Mouse (Mus musculus) liver, embryonic 16.5 days (tissue): ENCODE data around the gene Hmgcl. TPM values are rescaled to one million over a fixed set of nuclear protein-coding genes. Genes with fewer than 3 reads are reported as not detected.

ENCODE experiments used
- ATAC-seq: fragments of 200-750 bp; cut with Nextera tagmentation; 2 replicates; pipeline ENCODE4 v1.8.0; 2017; ENCODE audit warnings: low read depth, mild to moderate bottlenecking, moderate number of reproducible peaks, moderate library complexity
- H3K27ac ChIP-seq: fragments of 300-500 bp; sonication (generic); 2 replicates; pipeline ENCODE4 v1.5.1; 2014; ENCODE audit warnings: mild to moderate bottlenecking, low read length
- H3K27me3 ChIP-seq: fragments of 300-500 bp; sonication (generic); 2 replicates; pipeline ENCODE4 v1.6.1; 2014; ENCODE audit warnings: low read depth, low read length, mixed read lengths; ENCODE audit not compliant: control insufficient read depth, insufficient read depth
- H3K36me3 ChIP-seq: fragments of 300-500 bp; sonication (generic); 2 replicates; pipeline ENCODE4 v1.6.1; 2014; ENCODE audit warnings: mild to moderate bottlenecking; ENCODE audit not compliant: control insufficient read depth, insufficient read depth
- H3K4me1 ChIP-seq: fragments of 300-500 bp; sonication (generic); 2 replicates; pipeline ENCODE4 v1.6.1; 2014; ENCODE audit warnings: low read depth, low read length, mixed read lengths; ENCODE audit not compliant: control insufficient read depth
- H3K4me2 ChIP-seq: fragments of 300-500 bp; sonication (generic); 2 replicates; pipeline ENCODE4 v1.6.1; 2014; ENCODE audit warnings: low read depth, low read length, mixed read lengths
- H3K4me3 ChIP-seq: fragments of 300-500 bp; sonication (generic); 2 replicates; pipeline ENCODE4 v1.5.1; 2014; ENCODE audit warnings: low read depth, mild to moderate bottlenecking, low read length
- H3K9ac ChIP-seq: fragments of 300-500 bp; sonication (generic); 2 replicates; pipeline ENCODE4 v1.6.1; 2014; ENCODE audit warnings: low read depth, low read length
- H3K9me3 ChIP-seq: fragments of 300-500 bp; sonication (generic); replicated peaks from 2 replicates; pipeline ENCODE4 v1.6.1; 2016; ENCODE audit warnings: low read length; ENCODE audit not compliant: control insufficient read depth
- WGBS: fragments of 180-500 bp; shearing (Covaris S2); extraction: QIAGEN DNeasy Blood & Tissue Kit; methylation state at CpG from one replicate; pipeline ENCODE4 v1.1.7; 2014; ENCODE audit not compliant: insufficient replicate concordance; 5-methylcytosine and 5-hydroxymethylcytosine counted together
- polyA plus RNA-seq: library from polyadenylated mRNA; unstranded; fragments of >200 nt; fragmentation: Nextera tagmentation; extraction: Ambion mirVana; gene quantifications from 2 replicates; pipeline ENCODE4 v1.2.1, GENCODE M21; 2015

Hmgcl gene
- polyA plus RNA-seq, 1 experiment from 2014 or later = 107 TPM

- Histone ChIP-seq H3K4me1 (peaks cover 15% of the 10 kb centered on the region), H3K36me3 (no peaks in the 10 kb centered on the region)
These were observed 14.5 kb downstream of the Hmgcl start for GRCm38 (mm10) chr4:135960717-135961116.

DNA sequence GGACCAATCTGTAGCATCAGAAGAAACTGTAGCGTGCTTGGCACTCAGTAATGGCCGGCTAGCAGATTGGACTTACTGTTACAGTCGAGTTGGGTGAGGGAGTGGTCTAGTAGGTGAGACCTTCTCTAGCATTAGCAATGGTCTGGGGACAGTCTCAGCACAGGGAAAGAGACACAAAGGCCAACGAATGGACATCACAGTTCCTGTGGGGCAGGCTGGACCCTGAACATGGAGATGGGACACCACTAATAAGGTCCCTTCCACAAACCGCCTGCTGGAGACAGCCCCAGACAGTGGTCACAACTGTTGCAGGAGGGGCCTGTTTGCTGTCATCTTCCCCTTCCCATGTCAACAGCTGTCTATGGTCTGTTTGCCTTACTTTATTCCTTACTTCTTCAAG lies 15.5 kb downstream of the Hmgcl start:
- 81% methylated on average over 5 of the region's 5 CpGs for WGBS
- no peak overlapping the region for H3K27ac ChIP-seq
- H3K4me1 ChIP-seq = peaks cover 15% of the 10 kb centered on the region
- no peak for ATAC-seq
- H3K36me3 ChIP-seq = 0 out of 2 replicates have a peak, but pooled peaks cover 2% of the 10 kb centered on the region
- no peak overlapping the region for H3K4me3 ChIP-seq
- H3K27me3 ChIP-seq = no peaks in the 10 kb centered on the region
- no peak overlapping the region for H3K9ac ChIP-seq
- no peak overlapping the region for H3K4me2 ChIP-seq
- no peaks in the 10 kb centered on the region for H3K9me3 ChIP-seq

More at GRCm38 (mm10) chr4:135960717-135961116, 14.5 kb downstream of the Hmgcl start:
- H3K27ac ChIP-seq = no peak overlapping the region
- H3K4me3 ChIP-seq = no peak overlapping the region
- no peak overlapping the region for H3K9ac ChIP-seq
- no peaks in the 10 kb centered on the region for H3K9me3 ChIP-seq
- H3K27me3 ChIP-seq = no peaks in the 10 kb centered on the region
- 23% methylated on average over 5 of the region's 5 CpGs for WGBS
- no peak overlapping the region for H3K4me2 ChIP-seq
- ATAC-seq = no peak

GRCm38 (mm10) chr4:135962198-135962597 lies 15.9 kb downstream of the Hmgcl start:
- 77% methylated on average over 7 of the region's 7 CpGs for WGBS
- no peak overlapping the region for H3K4me2 ChIP-seq
- H3K27ac ChIP-seq = no peak overlapping the region
- no peaks in the 10 kb centered on the region for H3K27me3 ChIP-seq
- H3K9me3 ChIP-seq = no peaks in the 10 kb centered on the region
- H3K4me1 ChIP-seq = peaks cover 15% of the 10 kb centered on the region
- no peak overlapping the region for H3K4me3 ChIP-seq
- no peak overlapping the region for H3K9ac ChIP-seq
- ATAC-seq = no peak
- H3K36me3 ChIP-seq = peaks cover 3% of the 10 kb centered on the region; the same call in 1 of the 2 replicates

GRCm38 (mm10) chr4:135962946-135963345 lies 16.7 kb downstream of the Hmgcl start:
- no peaks in the 10 kb centered on the region for H3K9me3 ChIP-seq
- peak; percentile 1; the same call in 1 of the 2 replicates for ATAC-seq
- no peaks in the 10 kb centered on the region for H3K27me3 ChIP-seq
- H3K4me1 ChIP-seq = peaks cover 15% of the 10 kb centered on the region
- H3K36me3 ChIP-seq = peaks cover 9% of the 10 kb centered on the region
- peak overlapping the region; percentile 81 for H3K9ac ChIP-seq
- H3K4me3 ChIP-seq = peak overlapping the region; percentile 86
- whole genome bisulfite sequencing = 7% methylated on average over 15 of the region's 15 CpGs
- H3K4me2 ChIP-seq = peak overlapping the region; percentile 99
- H3K27ac ChIP-seq = peak overlapping the region; percentile 85

GRCm38 (mm10) chr4:135963457-135964193 lies 17.4 kb downstream of the Hmgcl start, which contains the start of gene Gale:
Gale (plus strand) TSS chr4:135963727.
- H3K27me3 ChIP-seq = no peaks in the 10 kb centered on the region
- H3K4me2 ChIP-seq = peak within 1 kb of the TSS; percentile 99
- WGBS = under 1% methylated on average over 56 of the region's 56 CpGs
- peak within 1 kb of the TSS; percentile 86 for H3K4me3 ChIP-seq
- peak within 1 kb of the TSS; percentile 86 for H3K9ac ChIP-seq
- H3K36me3 ChIP-seq = peaks cover 16% of the 10 kb centered on the region
- no peaks in the 10 kb centered on the region for H3K9me3 ChIP-seq
- peaks cover 15% of the 10 kb centered on the region for H3K4me1 ChIP-seq
- peak; percentile 94 for ATAC-seq
- H3K27ac ChIP-seq = peak within 1 kb of the TSS; percentile 85

DNA sequence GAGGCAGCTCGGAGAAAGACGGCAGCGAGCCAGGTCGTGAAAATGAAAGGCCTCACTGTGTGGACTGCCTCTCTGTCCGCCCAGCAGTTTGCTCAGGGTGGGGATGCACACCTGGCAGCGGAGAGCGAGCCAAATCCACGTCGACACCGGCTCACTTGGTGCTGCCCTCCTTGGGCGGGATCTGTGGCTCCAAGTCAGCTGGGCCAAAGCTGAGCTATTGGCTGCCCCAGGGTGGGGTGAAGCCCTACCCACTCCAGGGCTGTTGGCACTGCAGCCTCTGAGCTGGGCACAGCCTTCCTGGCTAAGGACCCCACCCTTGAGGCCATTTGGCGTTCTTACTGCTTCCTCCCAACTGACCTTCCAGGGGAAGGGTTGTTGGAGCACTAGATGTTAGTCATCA lies 18.2 kb downstream of the Hmgcl start:
- H3K27ac ChIP-seq = peak overlapping the region; percentile 68
- peak; percentile 32 for ATAC-seq
- H3K4me3 ChIP-seq = peak overlapping the region; percentile 86
- H3K27me3 ChIP-seq = no peaks in the 10 kb centered on the region
- peak overlapping the region; percentile 99 for H3K4me2 ChIP-seq
- H3K4me1 ChIP-seq = peaks cover 15% of the 10 kb centered on the region
- H3K9ac ChIP-seq = peak overlapping the region; percentile 86
- H3K9me3 ChIP-seq = no peaks in the 10 kb centered on the region
- 5% methylated on average over 12 of the region's 12 CpGs for WGBS
- peaks cover 22% of the 10 kb centered on the region for H3K36me3 ChIP-seq

DNA sequence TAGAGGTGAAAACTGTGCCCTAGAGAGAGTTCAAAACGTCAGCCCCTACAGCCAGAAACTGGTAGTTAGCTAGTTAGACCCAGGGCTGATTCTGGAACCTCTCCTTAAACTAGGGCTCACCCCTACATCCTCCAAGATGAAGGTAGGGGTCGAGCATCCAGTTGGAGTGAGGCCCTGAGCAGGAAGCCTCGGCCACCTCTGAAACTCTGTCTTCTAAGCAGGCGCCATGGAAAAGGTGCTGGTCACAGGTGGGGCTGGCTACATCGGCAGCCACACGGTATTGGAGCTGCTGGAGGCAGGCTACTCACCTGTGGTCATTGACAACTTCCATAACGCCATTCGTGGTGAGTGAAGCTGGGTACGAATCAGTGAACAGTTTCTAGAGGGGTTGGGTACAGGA lies 18.9 kb downstream of the Hmgcl start:
- Histone ChIP-seq H3K9ac (no peak overlapping the region), H3K4me1 (peaks cover 15% of the 10 kb centered on the region), H3K4me3 (no peak overlapping the region), H3K27ac (peak overlapping the region; percentile 68; the same call in 1 of the 2 replicates), H3K27me3 (no peaks in the 10 kb centered on the region), H3K36me3 (peaks cover 28% of the 10 kb centered on the region), H3K9me3 (no peaks in the 10 kb centered on the region), H3K4me2 (no peak overlapping the region)
- ATAC-seq = no peak
- WGBS = 75% methylated on average over 9 of the region's 9 CpGs

DNA sequence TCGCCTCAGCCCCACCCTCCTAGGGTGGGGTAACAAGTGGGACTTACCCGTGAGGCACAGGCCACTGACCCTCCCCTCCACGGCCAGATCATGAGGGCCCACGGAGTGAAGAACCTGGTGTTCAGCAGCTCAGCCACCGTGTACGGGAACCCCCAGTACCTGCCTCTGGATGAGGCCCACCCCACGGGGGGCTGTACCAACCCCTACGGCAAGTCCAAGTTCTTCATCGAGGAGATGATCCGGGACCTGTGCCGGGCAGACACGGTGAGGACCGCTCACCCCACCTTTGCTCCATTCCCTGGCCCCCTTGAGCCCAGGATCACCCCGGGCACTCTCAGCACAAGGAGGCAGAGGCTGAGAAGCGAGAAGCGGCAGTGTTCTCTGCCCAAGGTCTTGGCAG lies 20.0 kb downstream of the Hmgcl start:
- H3K4me2 ChIP-seq = no peak overlapping the region
- H3K9ac ChIP-seq = no peak overlapping the region
- H3K4me3 ChIP-seq = no peak overlapping the region
- H3K27ac ChIP-seq = no peak overlapping the region
- WGBS = 81% methylated on average over 16 of the region's 16 CpGs
- H3K9me3 ChIP-seq = no peaks in the 10 kb centered on the region
- H3K36me3 ChIP-seq = peaks cover 28% of the 10 kb centered on the region
- no peak for ATAC-seq
- no peaks in the 10 kb centered on the region for H3K27me3 ChIP-seq
- peaks cover 19% of the 10 kb centered on the region for H3K4me1 ChIP-seq

GRCm38 (mm10) chr4:135967086-135967760 lies 21.0 kb downstream of the Hmgcl start:
- 83% methylated on average over 18 of the region's 18 CpGs for WGBS
- peaks cover 27% of the 10 kb centered on the region for H3K4me1 ChIP-seq
- H3K9me3 ChIP-seq = no peaks in the 10 kb centered on the region
- H3K9ac ChIP-seq = no peak overlapping the region
- no peak overlapping the region for H3K27ac ChIP-seq
- no peak for ATAC-seq
- H3K36me3 ChIP-seq = peaks cover 28% of the 10 kb centered on the region
- no peak overlapping the region for H3K4me3 ChIP-seq
- H3K27me3 ChIP-seq = no peaks in the 10 kb centered on the region
- no peak overlapping the region for H3K4me2 ChIP-seq
